Mouse (Mus musculus): ENCODE data around the gene Hid1.

GRCm38 (mm10) chr11:115303167-115303566 lies 64.4 kb downstream of the Hid1 start:
- TF ChIP-seq CTCF (IDR thresholded peaks at IDR 0.05; ENCODE audit: borderline replicate concordance, insufficient read depth, low read depth, low read length) (no peak), POLR2A (IDR thresholded peaks at IDR 0.05; ENCODE audit: borderline replicate concordance, insufficient read depth, low read length) (no peak)
